Mouse (Mus musculus) heart, embryonic 15.5 days (tissue): ENCODE measurements at regions not wholly inside any gene's neighbourhood (a gene's known extent, or its start where the extent isn't known, plus 50 kb on each side); places are given as distances from the start of the nearest gene placed in this dataset.

Experiments used
- ATAC-seq: fragments of 200-750 bp; cut with Nextera tagmentation; replicated peaks from 2 replicates; pipeline ENCODE4 v1.8.0; 2017; ENCODE audit warnings: low read depth, moderate TSS enrichment; ENCODE audit not compliant: insufficient number of reproducible peaks, insufficient read depth, low FRiP score
- H3K27ac ChIP-seq: fragments of 300-500 bp; sonication (generic); 2 replicates; pipeline ENCODE4 v1.5.1; 2015; ENCODE audit warnings: mild to moderate bottlenecking, inconsistent platforms
- H3K27me3 ChIP-seq: fragments of 300-500 bp; sonication (generic); 2 replicates; pipeline ENCODE4 v1.6.1; 2015; ENCODE audit warnings: inconsistent platforms
- H3K36me3 ChIP-seq: fragments of 300-500 bp; sonication (generic); 2 replicates; pipeline ENCODE4 v1.6.1; 2015; ENCODE audit warnings: mild to moderate bottlenecking, inconsistent platforms
- H3K4me1 ChIP-seq: fragments of 300-500 bp; sonication (generic); replicated peaks from 2 replicates; pipeline ENCODE4 v1.6.1; 2015; ENCODE audit warnings: inconsistent platforms
- H3K4me2 ChIP-seq: fragments of 300-500 bp; sonication (generic); 2 replicates; pipeline ENCODE4 v1.6.1; 2015; ENCODE audit warnings: inconsistent platforms, mild to moderate bottlenecking, moderate library complexity
- H3K4me3 ChIP-seq: fragments of 300-500 bp; sonication (generic); 2 replicates; pipeline ENCODE4 v1.5.1; 2015; ENCODE audit warnings: mild to moderate bottlenecking, inconsistent platforms
- H3K9ac ChIP-seq: fragments of 300-500 bp; sonication (generic); 2 replicates; pipeline ENCODE4 v1.6.1; 2015; ENCODE audit warnings: mild to moderate bottlenecking, inconsistent platforms
- H3K9me3 ChIP-seq: fragments of 300-500 bp; sonication (generic); replicated peaks from 2 replicates; pipeline ENCODE4 v1.6.1; 2016; ENCODE audit warnings: inconsistent platforms
- WGBS: fragments of 180-500 bp; shearing (Covaris S2); methylation state at CpG from one replicate; pipeline ENCODE4 v1.1.7; 2015; ENCODE audit warnings: mixed read lengths; 5-methylcytosine and 5-hydroxymethylcytosine counted together

DNA sequence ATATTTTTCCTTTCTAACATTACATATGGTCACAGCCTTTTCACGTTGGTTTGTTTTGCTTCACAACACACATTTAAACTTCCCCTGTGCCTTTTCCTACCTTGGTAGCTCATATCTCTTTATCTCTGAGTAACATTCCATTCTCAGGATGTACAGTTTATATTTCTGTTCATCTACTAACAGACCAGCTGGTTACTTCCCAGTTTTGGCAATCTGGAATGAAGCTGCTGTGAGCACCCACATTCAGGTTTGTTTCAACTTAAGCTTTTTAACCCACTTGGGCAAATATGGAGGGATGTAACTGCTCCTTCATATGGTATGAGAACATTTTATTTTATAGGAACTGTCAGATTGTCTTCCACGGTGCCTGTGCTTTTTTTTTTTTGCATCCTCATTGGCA, 403.2 kb downstream of the Gm826 start:
- ATAC-seq = no peak
- Histone ChIP-seq H3K27me3 (no peaks in the 10 kb centered on the region), H3K36me3 (no peaks in the 10 kb centered on the region), H3K9ac (no peak overlapping the region), H3K4me1 (no peaks in the 10 kb centered on the region), H3K4me3 (no peak overlapping the region), H3K4me2 (no peak overlapping the region), H3K9me3 (no peaks in the 10 kb centered on the region), H3K27ac (no peak overlapping the region)
- 79% methylated on average over 2 of the region's 2 CpGs for WGBS

GRCm38 (mm10) chr2:159889701-159890100, 444.3 kb downstream of the Gm826 start:
- H3K9me3 ChIP-seq = no peaks in the 10 kb centered on the region
- no peak overlapping the region for H3K4me2 ChIP-seq
- H3K27me3 ChIP-seq = no peaks in the 10 kb centered on the region
- WGBS = 39% methylated on average over 2 of the region's 2 CpGs
- H3K27ac ChIP-seq = no peak overlapping the region
- no peak for ATAC-seq
- peaks cover 3% of the 10 kb centered on the region; the same call in 1 of the 2 replicates for H3K4me1 ChIP-seq
- no peaks in the 10 kb centered on the region for H3K36me3 ChIP-seq
- no peak overlapping the region for H3K4me3 ChIP-seq
- no peak overlapping the region for H3K9ac ChIP-seq

DNA sequence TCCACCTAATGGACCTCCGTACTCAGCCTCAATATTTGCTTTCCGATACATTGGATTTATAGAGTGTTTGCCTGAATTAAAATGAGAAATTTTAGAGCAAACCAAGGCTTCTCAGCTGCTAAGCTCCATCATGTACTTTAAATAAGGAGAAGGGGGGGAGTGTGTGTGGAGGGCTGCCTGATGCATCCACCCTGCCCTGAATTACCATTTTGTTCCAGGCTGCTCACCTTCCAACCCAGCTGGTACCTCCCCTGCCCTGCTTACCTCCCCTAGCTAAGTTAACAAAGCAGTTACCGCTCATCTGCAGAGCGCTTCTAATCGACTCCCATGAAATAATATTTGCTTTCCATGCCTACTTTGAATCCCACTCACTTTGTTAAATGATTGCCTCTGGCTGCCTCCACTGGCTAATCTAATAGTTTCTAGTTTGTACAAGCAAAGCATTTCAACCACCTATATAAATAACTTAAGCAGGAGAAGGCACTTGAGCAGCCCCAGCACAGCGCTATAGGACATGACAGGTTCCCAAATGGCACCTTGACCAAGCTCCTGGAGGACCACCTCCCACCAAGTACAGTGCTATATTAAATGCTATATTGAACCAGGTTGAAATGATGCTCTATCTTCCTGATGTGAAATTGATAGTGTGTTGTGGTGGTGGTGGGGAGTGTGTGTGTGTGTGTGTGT, 449.0 kb downstream of the Gm826 start:
- 79% methylated on average over 6 of the region's 6 CpGs for WGBS

GRCm38 (mm10) chr2:159866981-159867380, 467.0 kb downstream of the Gm826 start:
- Histone ChIP-seq H3K27me3 (no peaks in the 10 kb centered on the region), H3K4me1 (no peaks in the 10 kb centered on the region), H3K27ac (no peak overlapping the region), H3K4me3 (no peak overlapping the region), H3K9me3 (no peaks in the 10 kb centered on the region), H3K36me3 (no peaks in the 10 kb centered on the region), H3K9ac (no peak overlapping the region), H3K4me2 (no peak overlapping the region)
- ATAC-seq = no peak
- WGBS = 62% methylated on average over 2 of the region's 2 CpGs

More for the DNA sequence above, 449.0 kb downstream of the Gm826 start:
- Histone ChIP-seq H3K36me3 (no peaks in the 10 kb centered on the region), H3K4me3 (no peak overlapping the region), H3K27ac (no peak overlapping the region), H3K4me2 (no peak overlapping the region), H3K4me1 (peaks cover 3% of the 10 kb centered on the region; the same call in 1 of the 2 replicates), H3K27me3 (no peaks in the 10 kb centered on the region), H3K9me3 (no peaks in the 10 kb centered on the region), H3K9ac (no peak overlapping the region)
- ATAC-seq = no peak

DNA sequence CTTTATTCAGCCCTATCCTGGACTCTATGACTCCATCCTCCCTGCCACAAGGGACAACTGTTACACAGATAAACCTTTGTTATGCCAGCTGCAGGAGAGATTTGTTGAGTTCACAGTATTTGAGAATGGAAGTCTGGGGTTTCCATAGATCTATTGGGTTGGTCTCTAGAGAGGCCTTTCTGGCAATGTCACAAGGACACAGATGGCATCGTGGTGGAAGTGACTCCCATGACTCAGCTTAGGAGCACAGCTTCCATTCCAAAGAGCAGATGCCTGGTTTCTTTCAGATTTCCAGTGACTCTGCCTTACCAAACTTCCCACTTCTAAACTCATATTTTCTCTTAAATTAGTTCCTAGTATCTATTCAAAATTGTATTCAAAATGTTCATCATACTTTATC, 467.6 kb downstream of the Gm826 start:
- Histone ChIP-seq H3K4me3 (no peak overlapping the region), H3K4me1 (no peaks in the 10 kb centered on the region), H3K27me3 (no peaks in the 10 kb centered on the region), H3K27ac (no peak overlapping the region), H3K4me2 (no peak overlapping the region), H3K36me3 (no peaks in the 10 kb centered on the region), H3K9me3 (no peaks in the 10 kb centered on the region), H3K9ac (no peak overlapping the region)
- no peak for ATAC-seq
- WGBS = 74% methylated on average over 1 of the region's 1 CpGs

DNA sequence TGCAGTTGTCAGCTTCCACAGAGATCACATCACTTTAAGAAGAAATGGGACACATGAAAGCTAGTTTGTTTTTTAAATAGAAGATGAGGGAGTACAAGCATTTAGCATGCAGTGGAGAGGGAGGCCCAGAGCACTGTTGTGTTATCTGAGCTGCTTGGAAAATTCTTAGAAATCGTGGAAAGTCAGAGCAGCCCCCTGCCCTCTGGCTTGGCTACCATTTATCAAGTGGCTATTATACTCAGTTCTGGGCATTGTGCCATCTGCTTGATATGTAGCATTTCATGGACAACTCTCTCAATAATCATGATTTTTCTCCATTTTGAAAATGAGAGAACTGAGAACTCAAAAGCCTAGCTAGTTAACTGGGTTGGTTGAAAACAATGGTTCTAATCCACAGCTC, 470.8 kb downstream of the Gm826 start:
- H3K4me1 ChIP-seq = no peaks in the 10 kb centered on the region
- 23% methylated on average over 1 of the region's 1 CpGs for WGBS

DNA sequence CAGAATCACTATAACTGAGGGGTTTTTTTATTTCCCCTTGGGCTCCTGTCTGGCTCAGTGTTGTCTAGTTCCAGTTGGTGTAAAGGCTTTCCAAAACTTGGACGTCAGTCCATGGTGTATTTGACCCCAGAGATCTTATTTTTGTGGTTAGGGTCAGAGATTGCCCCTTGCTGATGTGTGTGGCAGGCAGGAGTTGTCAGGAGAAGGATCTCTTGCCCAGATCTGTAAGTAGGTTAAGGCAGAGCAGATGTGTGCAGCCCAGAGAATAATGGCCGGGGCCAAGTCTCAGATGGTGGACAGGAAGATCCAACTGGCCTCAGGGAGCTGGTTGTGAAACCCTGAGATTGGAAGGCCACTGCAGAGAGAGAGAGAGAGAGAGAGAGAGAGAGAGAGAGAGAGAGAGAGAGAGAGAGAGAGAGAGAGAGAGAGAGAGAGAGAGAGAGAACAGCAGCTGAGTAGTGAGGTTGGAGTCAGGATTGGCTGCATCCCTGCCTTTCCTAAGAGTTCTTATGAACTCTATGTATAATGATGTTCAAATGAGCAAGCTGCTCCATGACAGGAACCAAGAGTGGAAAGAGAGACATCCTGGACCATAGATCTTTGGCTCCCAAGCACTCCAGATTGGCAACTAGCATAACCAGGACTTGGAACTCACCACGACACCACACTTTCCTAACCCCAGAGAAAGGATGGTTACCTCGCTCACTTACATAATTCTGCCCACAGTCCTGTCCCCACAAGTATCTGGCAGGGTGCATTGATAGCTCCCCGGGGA, 479.9 kb downstream of the Gm826 start:
- Histone ChIP-seq H3K4me1 (no peaks in the 10 kb centered on the region), H3K27me3 (no peaks in the 10 kb centered on the region), H3K9ac (no peak overlapping the region), H3K4me2 (no peak overlapping the region), H3K9me3 (no peaks in the 10 kb centered on the region), H3K27ac (no peak overlapping the region), H3K4me3 (no peak overlapping the region), H3K36me3 (no peaks in the 10 kb centered on the region)
- ATAC-seq = no peak
- 77% methylated on average over 5 of the region's 5 CpGs for WGBS

More for the DNA sequence above, 470.8 kb downstream of the Gm826 start:
- H3K9ac ChIP-seq = no peak overlapping the region
- H3K27me3 ChIP-seq = no peaks in the 10 kb centered on the region
- ATAC-seq = no peak
- no peaks in the 10 kb centered on the region for H3K36me3 ChIP-seq
- H3K27ac ChIP-seq = no peak overlapping the region
- H3K9me3 ChIP-seq = no peaks in the 10 kb centered on the region
- no peak overlapping the region for H3K4me2 ChIP-seq
- H3K4me3 ChIP-seq = no peak overlapping the region

GRCm38 (mm10) chr2:159852959-159853358, 481.0 kb downstream of the Gm826 start:
- no peaks in the 10 kb centered on the region for H3K4me1 ChIP-seq
- no peaks in the 10 kb centered on the region for H3K9me3 ChIP-seq
- ATAC-seq = no peak
- H3K9ac ChIP-seq = no peak overlapping the region
- H3K4me2 ChIP-seq = no peak overlapping the region
- no peak overlapping the region for H3K4me3 ChIP-seq
- H3K27me3 ChIP-seq = no peaks in the 10 kb centered on the region
- H3K27ac ChIP-seq = no peak overlapping the region
- no peaks in the 10 kb centered on the region for H3K36me3 ChIP-seq
- WGBS = 84% methylated on average over 4 of the region's 4 CpGs

- no peak overlapping the region for H3K27ac ChIP-seq
- H3K4me1 ChIP-seq = no peaks in the 10 kb centered on the region
- H3K4me3 ChIP-seq = no peak overlapping the region
- no peak overlapping the region for H3K4me2 ChIP-seq
- no peaks in the 10 kb centered on the region for H3K27me3 ChIP-seq
- no peaks in the 10 kb centered on the region for H3K9me3 ChIP-seq
- no peak overlapping the region for H3K9ac ChIP-seq
- 65% methylated on average over 7 of the region's 7 CpGs for WGBS
- H3K36me3 ChIP-seq = no peaks in the 10 kb centered on the region
- ATAC-seq = no peak
Observed at GRCm38 (mm10) chr2:159832488-159833113, 501.4 kb downstream of the Gm826 start.

- H3K27me3 ChIP-seq = no peaks in the 10 kb centered on the region
- no peak overlapping the region for H3K4me3 ChIP-seq
- 79% methylated on average over 2 of the region's 2 CpGs for WGBS
- no peak for ATAC-seq
- H3K9ac ChIP-seq = no peak overlapping the region
- H3K4me2 ChIP-seq = no peak overlapping the region
- no peaks in the 10 kb centered on the region for H3K9me3 ChIP-seq
- H3K4me1 ChIP-seq = peaks cover 5% of the 10 kb centered on the region; the same call in 1 of the 2 replicates
- H3K36me3 ChIP-seq = no peaks in the 10 kb centered on the region
- no peak overlapping the region for H3K27ac ChIP-seq
Observed at GRCm38 (mm10) chr2:159826417-159826816, 507.5 kb downstream of the Gm826 start.

DNA sequence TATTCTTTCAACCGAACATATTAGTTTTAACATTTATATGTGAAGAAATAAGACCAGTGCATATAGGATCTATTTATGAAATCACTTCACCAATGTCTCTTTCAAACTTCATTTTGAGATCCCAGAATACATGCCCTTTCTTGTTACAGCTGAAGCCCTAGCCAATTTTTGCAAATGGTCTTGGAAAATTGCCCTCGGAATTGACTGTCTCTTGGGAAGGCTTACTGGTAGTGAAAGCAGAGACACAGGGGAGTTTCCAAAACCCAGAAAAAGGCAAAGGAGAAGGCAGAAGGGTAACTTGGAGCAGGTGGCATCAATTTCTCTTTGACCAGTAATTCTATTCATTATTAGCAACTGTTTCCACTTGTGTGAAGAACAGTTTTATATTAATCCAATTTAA, 515.4 kb downstream of the Gm826 start:
- H3K27ac ChIP-seq = no peak overlapping the region
- WGBS = 71% methylated on average over 2 of the region's 2 CpGs
- no peaks in the 10 kb centered on the region for H3K27me3 ChIP-seq
- H3K36me3 ChIP-seq = no peaks in the 10 kb centered on the region
- no peak overlapping the region for H3K4me2 ChIP-seq
- no peaks in the 10 kb centered on the region for H3K9me3 ChIP-seq
- no peak overlapping the region for H3K9ac ChIP-seq
- no peaks in the 10 kb centered on the region for H3K4me1 ChIP-seq
- no peak overlapping the region for H3K4me3 ChIP-seq
- ATAC-seq = no peak
